Mouse (Mus musculus) left cerebral cortex, adult 2 months (tissue): ENCODE results near the gene Wdr47. TPM values are rescaled to one million over a fixed set of nuclear protein-coding genes. Genes with fewer than 3 reads are reported as not detected.
"Not testable (repeated sequence)": the region's sequence is repeated elsewhere in the genome, so short reads cannot be mapped to it uniquely, and the experiment has no call there.

ENCODE experiments used
- DNase-seq, 2 experiments: peaks; one replicate each; pipeline ENCODE4 v3.0.0; 2021 to 2022; ENCODE audit warnings: low spot score in 2 of 2, mixed read lengths in 1 of 2; ENCODE audit errors: extremely low spot score in 1 of 2
- H3K27ac ChIP-seq: fragments of 200-600 bp; 2 replicates; pipeline ENCODE4 v1.8.1; 2022
- H3K4me3 ChIP-seq: fragments of 200-600 bp; 2 replicates; pipeline ENCODE4 v1.8.1; 2022
- CTCF ChIP-seq: fragments of 200-600 bp; IDR thresholded peaks from 2 replicates; pipeline ENCODE4 v1.8.1; 2022; ENCODE audit warnings: antibody characterized with exemption, mild to moderate bottlenecking, moderate library complexity
- intact Hi-C: fragments of 180-260 bp; cut with DNase I; formaldehyde crosslinking; loops from one replicate; pipeline ENCODE4 v1.15.1; 2025
- long read RNA-seq, 2 experiments: library from polyadenylated mRNA; stranded (forward); transcript quantifications; one replicate each; pipeline ENCODE4 v2.0.0; 2021; ENCODE audit warnings: borderline mapping rate in 2 of 2
- total RNA-seq, 2 experiments: library from RNA; stranded (reverse); gene quantifications; 2 replicates each; pipeline ENCODE4 v1.2.3; 2021

Gene Wdr47
- 100 to 1,000 TPM; 125 to 135 TPM for total RNA-seq
- long read RNA-seq, experiment 1, full-length matches to known transcripts, result 107 of 169 reads
- long read RNA-seq, experiment 1, partial matches to known transcripts, result 11 of 169 reads
- long read RNA-seq, experiment 1, other reads (novel, unspliced or antisense), result 51 of 169 reads
- long read RNA-seq, experiment 2, full-length matches to known transcripts, result 56 of 81 reads
- long read RNA-seq, experiment 2, partial matches to known transcripts, result 1 of 81 reads
- long read RNA-seq, experiment 2, other reads (novel, unspliced or antisense), result 24 of 81 reads

GRCm38 (mm10) chr3:108590786-108591529 lies at the start of gene Wdr47:
Gene Wdr47 (plus strand): TSS chr3:108591279.
- peak; percentile 96 for DNase-seq
- intact Hi-C loops, result no loop called here
- no peak; the same call in none of the 2 replicates for TF ChIP-seq CTCF
- Histone ChIP-seq H3K27ac (peak within 1 kb of the TSS; percentile 98), H3K4me3 (peak within 1 kb of the TSS; percentile 55)

GRCm38 (mm10) chr3:108542299-108542698 lies 48.8 kb upstream of the Wdr47 start:
- Histone ChIP-seq H3K4me3 (no peak overlapping the region), H3K27ac (no peak overlapping the region)
- no peak for TF ChIP-seq CTCF
- DNase-seq, result no peak
- intact Hi-C loops, result no loop called here

- no peak for TF ChIP-seq CTCF
- intact Hi-C loops, result loop anchor here (1.0 to 10.0 kb wide), 3 partner anchors 8 to 771 kb away; partner anchors contain the start of gene Tmem167b
- peak overlapping the region; percentile 97 for H3K27ac ChIP-seq
- DNase-seq, result no peak
- peak overlapping the region; percentile 82 for H3K4me3 ChIP-seq
These were observed 36.9 kb upstream of the Wdr47 start for GRCm38 (mm10) chr3:108554111-108554561.

- Histone ChIP-seq H3K27ac (peak overlapping the region; percentile 97), H3K4me3 (peak overlapping the region; percentile 82)
- TF ChIP-seq CTCF, result peak; percentile 95
- DNase-seq, result peak; percentile 93
- intact Hi-C loops, result loop anchor here (1.0 to 10.0 kb wide), 3 partner anchors 8 to 770 kb away; partner anchors contain the start of gene Tmem167b
These were observed 36.3 kb upstream of the Wdr47 start for GRCm38 (mm10) chr3:108554587-108555312.

- TF ChIP-seq CTCF, result no peak
- Histone ChIP-seq H3K4me3 (no peak overlapping the region), H3K27ac (no peak overlapping the region)
- no peak for DNase-seq
- intact Hi-C loops, result loop anchor here (10.0 kb wide), 1 partner anchor 767 kb away; no protein-coding TSS in a partner anchor
These were observed 33.2 kb upstream of the Wdr47 start for GRCm38 (mm10) chr3:108557888-108558287.

GRCm38 (mm10) chr3:108562133-108562730 lies 28.8 kb upstream of the Wdr47 start, which contains the start of gene Tmem167b:
Gene Tmem167b (minus strand): TSS chr3:108562466.
- intact Hi-C loops, result loop anchor here (1.0 to 10.0 kb wide), 4 partner anchors 8 to 277 kb away; partner anchors contain the start of gene Sort1
- peak within 1 kb of the TSS; percentile 96 for H3K27ac ChIP-seq
- no peak for TF ChIP-seq CTCF

GRCm38 (mm10) chr3:108562777-108563271 lies 28.3 kb upstream of the Wdr47 start:
- TF ChIP-seq CTCF, result no peak; the same call in none of the 2 replicates
- DNase-seq, result no peak
- Histone ChIP-seq H3K27ac (peak overlapping the region; percentile 96), H3K4me3 (peak overlapping the region; percentile 76)
- intact Hi-C loops, result loop anchor here (1.0 to 10.0 kb wide), 4 partner anchors 9 to 278 kb away; partner anchors contain the start of gene Sort1

More at GRCm38 (mm10) chr3:108562133-108562730, 28.8 kb upstream of the Wdr47 start, which contains the start of gene Tmem167b:
- peak within 1 kb of the TSS; percentile 76 for H3K4me3 ChIP-seq
- DNase-seq, result peak; percentile 97 to 98

- peak; percentile 75 to 82 for DNase-seq
- TF ChIP-seq CTCF, result peak; percentile 83
- intact Hi-C loops, result loop anchor here (2.0 to 10.0 kb wide), 3 partner anchors 96 to 279 kb away; partner anchors contain the start of gene Sort1
- Histone ChIP-seq H3K4me3 (peak overlapping the region; percentile 76), H3K27ac (peak overlapping the region; percentile 96)
These were observed 27.8 kb upstream of the Wdr47 start for GRCm38 (mm10) chr3:108563309-108563708.

- TF ChIP-seq CTCF, result no peak
- Histone ChIP-seq H3K27ac (peak overlapping the region; percentile 57), H3K4me3 (no peak overlapping the region)
- intact Hi-C loops, result loop anchor here (10.0 kb wide), 1 partner anchor 283 kb away; the partner anchor contains the start of gene Sort1
- DNase-seq, result peak in 1 of 2 experiments; percentile 20
These were observed 22.8 kb upstream of the Wdr47 start for GRCm38 (mm10) chr3:108567990-108568877.

- intact Hi-C loops, result loop anchor here (10.0 kb wide), 1 partner anchor 285 kb away; the partner anchor contains the start of gene Sort1
- DNase-seq, H3K4me3 ChIP-seq, H3K27ac ChIP-seq: not testable (repeated sequence)
These were observed 21.4 kb upstream of the Wdr47 start for GRCm38 (mm10) chr3:108569636-108570035.
